ENCODE assay signal across 8 mouse cellular contexts in genomic region chr17:71617974-71618373, GRCm38 (mm10). TPM values are rescaled to one million over a fixed set of nuclear protein-coding genes. Genes with fewer than 3 reads are reported as not detected.
DNase-seq lines count a peak whose midpoint lies in the region; ATAC-seq and TF ChIP-seq lines count a peak whose summit lies in the region.

No protein-coding gene starts in this region.

- peaks cover 28% of the 10 kb centered on the region for H3K4me1 ChIP-seq in heart, embryonic 13.5 days
- peaks cover 20% of the 10 kb centered on the region for H3K4me1 ChIP-seq in forebrain, embryonic 13.5 days
- H3K4me1 ChIP-seq in liver, embryonic 14.5 days (replicated peaks; ENCODE audit: control insufficient read depth in 2 of 2, insufficient read depth in 2 of 2, low read length in 1 of 2): peaks cover 7 to 8% of the 10 kb centered on the region in 2 experiments

- no peak for TF ChIP-seq EP300 in liver, embryonic 14.5 days (IDR thresholded peaks at IDR 0.05; ENCODE audit: low read depth)

- H3K9me3 ChIP-seq in heart, embryonic 13.5 days: no peaks in the 10 kb centered on the region
- no peaks in the 10 kb centered on the region for H3K9me3 ChIP-seq in forebrain, embryonic 13.5 days (replicated peaks)
- H3K9me3 ChIP-seq in liver, embryonic 14.5 days (ENCODE audit: control insufficient read depth, low read length): no peaks in the 10 kb centered on the region

- intact Hi-C loops in heart, postnatal 36 days (cut with DNase I): loop anchor here (2.0 to 10.0 kb wide), 2 partner anchors 19 to 93 kb away; partner anchors contain the start of gene Ndc80

- H3K36me3 ChIP-seq in heart, embryonic 13.5 days: peaks cover 14% of the 10 kb centered on the region
- peaks cover 5% of the 10 kb centered on the region; the same call in 1 of the 2 replicates for H3K36me3 ChIP-seq in forebrain, embryonic 13.5 days (ENCODE audit: poor library complexity, severe bottlenecking)
- H3K36me3 ChIP-seq in liver, embryonic 14.5 days (replicated peaks; ENCODE audit: control insufficient read depth, insufficient read depth, low read depth): peaks cover 5% of the 10 kb centered on the region

- WGBS in heart, embryonic 13.5 days: 55% methylated on average over 4 of the region's 4 CpGs
- 81% methylated on average over 4 of the region's 4 CpGs for WGBS in forebrain, embryonic 13.5 days
- WGBS in liver, embryonic 14.5 days (ENCODE audit: insufficient replicate concordance): 14% methylated on average over 4 of the region's 4 CpGs

- no peak for TF ChIP-seq CTCF in liver, embryonic 14.5 days (IDR thresholded peaks at IDR 0.05; ENCODE audit: low read depth)

- no peak for DNase-seq in heart, postnatal 36 days
- no peak for DNase-seq in liver, embryonic 14.5 days (ENCODE audit: low read depth in 3 of 3, low spot score in 3 of 3)
- no peak for DNase-seq in layer of hippocampus, postnatal 25 days (ENCODE audit: extremely low spot score in 1 of 2, low spot score in 1 of 2)
- no peak for DNase-seq in cerebellum, postnatal 36 days
- no peak for DNase-seq in layer of hippocampus, postnatal 10 days (ENCODE audit: low spot score in 2 of 2)

- H3K27ac ChIP-seq in heart, embryonic 13.5 days (replicated peaks): no peak overlapping the region
- H3K27ac ChIP-seq in forebrain, embryonic 13.5 days: no peak overlapping the region
- H3K27ac ChIP-seq in liver, embryonic 14.5 days: no peak overlapping the region

- H3K27me3 ChIP-seq in heart, embryonic 13.5 days (replicated peaks): no peaks in the 10 kb centered on the region
- H3K27me3 ChIP-seq in forebrain, embryonic 13.5 days: no peaks in the 10 kb centered on the region
- no peaks in the 10 kb centered on the region for H3K27me3 ChIP-seq in liver, embryonic 14.5 days (ENCODE audit: control insufficient read depth, insufficient read depth, low read length)

- H3K9ac ChIP-seq in heart, embryonic 13.5 days: peak overlapping the region; percentile 96
- no peak overlapping the region for H3K9ac ChIP-seq in forebrain, embryonic 13.5 days
- peak overlapping the region; percentile 62 for H3K9ac ChIP-seq in liver, embryonic 14.5 days (replicated peaks)

- H3K4me3 ChIP-seq in heart, embryonic 13.5 days: peak overlapping the region; percentile 98
- peak overlapping the region; percentile 17 for H3K4me3 ChIP-seq in forebrain, embryonic 13.5 days
- peak overlapping the region; percentile 81 to 92 for H3K4me3 ChIP-seq in liver, embryonic 14.5 days (ENCODE audit: insufficient read depth in 1 of 2, low read depth in 2 of 2, low read length in 2 of 2)

- H3K4me2 ChIP-seq in heart, embryonic 13.5 days: peak overlapping the region; percentile 83
- H3K4me2 ChIP-seq in forebrain, embryonic 13.5 days: peak overlapping the region; percentile 88
- peak overlapping the region; percentile 84 for H3K4me2 ChIP-seq in liver, embryonic 14.5 days (ENCODE audit: low read depth)

- ATAC-seq in heart, embryonic 13.5 days (ENCODE audit: extremely low read depth, insufficient number of reproducible peaks, low FRiP score, low TSS enrichment): no peak
- ATAC-seq in CD4-positive, CD25-positive, alpha-beta regulatory T cell, adult 4 months: peak; percentile 40
- ATAC-seq in forebrain, embryonic 13.5 days: no peak
- no peak for ATAC-seq in liver, embryonic 14.5 days (ENCODE audit: insufficient read depth)

RNA-seq across cellular contexts. Expression of gene Wdr43, which starts 2.3 kb away (rescaled TPM):
- 42.0 and 43.0 TPM in 2 replicates for polyA plus RNA-seq in heart, embryonic 13.5 days (2015; fragmentation: Nextera tagmentation; extraction: Ambion mirVana)
- total RNA-seq in heart, postnatal 36 days (2021): 10 to 100 TPM; 21.0 to 22.1 TPM
- 100 to 1,000 TPM; 134 to 151 TPM for polyA plus RNA-seq in CD4-positive, CD25-positive, alpha-beta regulatory T cell, adult 4 months (2017; shearing (Covaris generic))
- 54.6 and 60.7 TPM in 2 replicates for polyA plus RNA-seq in forebrain, embryonic 13.5 days (2015; fragmentation: Nextera tagmentation; extraction: Ambion mirVana)
- polyA plus RNA-seq in liver, embryonic 14.5 days (2012; rRNA removed): 20.1 and 26.2 TPM in 2 replicates
- 45.5 and 46.3 TPM in 2 replicates for polyA plus RNA-seq in liver, embryonic 14.5 days (2014; fragmentation: Nextera tagmentation; extraction: Ambion mirVana)
- total RNA-seq in layer of hippocampus, postnatal 25 days (2021): 10 to 100 TPM; 24.9 to 26.7 TPM
- 10 to 100 TPM; 33.3 to 35.9 TPM for total RNA-seq in layer of hippocampus, postnatal 10 days (2021)

RNA-seq across cellular contexts. Expression of gene Togaram2, which starts 55.1 kb away (rescaled TPM):
- 2.3 and 3.0 TPM in 2 replicates for polyA plus RNA-seq in heart, embryonic 13.5 days (2015; fragmentation: Nextera tagmentation; extraction: Ambion mirVana)
- total RNA-seq in heart, postnatal 36 days (2021): 1 to 10 TPM; 3.9 to 5.9 TPM
- polyA plus RNA-seq in CD4-positive, CD25-positive, alpha-beta regulatory T cell, adult 4 months (2017; shearing (Covaris generic)): not detected
- polyA plus RNA-seq in forebrain, embryonic 13.5 days (2015; fragmentation: Nextera tagmentation; extraction: Ambion mirVana): 0.22 and 0.52 TPM in 2 replicates
- polyA plus RNA-seq in liver, embryonic 14.5 days (2012; rRNA removed): 0.02 and 0.03 TPM in 2 replicates
- not detected in 2 replicates for polyA plus RNA-seq in liver, embryonic 14.5 days (2014; fragmentation: Nextera tagmentation; extraction: Ambion mirVana)
- 1 to 10 TPM; 1.2 to 1.8 TPM for total RNA-seq in layer of hippocampus, postnatal 25 days (2021)
- 1 to 10 TPM; 1.6 to 2.4 TPM for total RNA-seq in layer of hippocampus, postnatal 10 days (2021)

Comparison
In these comparisons a context has a peak if more than half of its experiments do, and no peak if none do; other contexts are left out.
1. H3K4me3 ChIP-seq: peak in every context shown above with its lines; median percentile 98 in heart, embryonic 13.5 days; 86 in liver, embryonic 14.5 days; 17 in forebrain, embryonic 13.5 days.